Mouse (Mus musculus) erythroblast, adult 5-6 weeks (primary cell): ENCODE data around the gene Nfkbia. TPM values are rescaled to one million over a fixed set of nuclear protein-coding genes. Genes with fewer than 3 reads are reported as not detected.

Source experiments
- ATAC-seq: replicated peaks from 2 replicates; pipeline ENCODE4 v1.8.0; 2016; ENCODE audit warnings: moderate number of reproducible peaks, mild to moderate bottlenecking, moderate TSS enrichment, inconsistent platforms; ENCODE audit not compliant: poor library complexity, low FRiP score, severe bottlenecking
- total RNA-seq, 2 experiments: library from RNA; stranded (forward) in 1 of 2; stranded (reverse) in 1 of 2; fragments of 150-400 nt in 1 of 2; fragments of 200-764, 138-1000 nt in 1 of 2; gene quantifications; 2 replicates each; pipeline versions ENCODE4 v1.2.3 to v1.2.4; 2015 to 2017; ENCODE audit warnings: low replicate concordance in 2 of 2

Gene Nfkbia
- total RNA-seq, 2 experiments from 2014 or later = 14.8 to 20.5 TPM

DNA sequence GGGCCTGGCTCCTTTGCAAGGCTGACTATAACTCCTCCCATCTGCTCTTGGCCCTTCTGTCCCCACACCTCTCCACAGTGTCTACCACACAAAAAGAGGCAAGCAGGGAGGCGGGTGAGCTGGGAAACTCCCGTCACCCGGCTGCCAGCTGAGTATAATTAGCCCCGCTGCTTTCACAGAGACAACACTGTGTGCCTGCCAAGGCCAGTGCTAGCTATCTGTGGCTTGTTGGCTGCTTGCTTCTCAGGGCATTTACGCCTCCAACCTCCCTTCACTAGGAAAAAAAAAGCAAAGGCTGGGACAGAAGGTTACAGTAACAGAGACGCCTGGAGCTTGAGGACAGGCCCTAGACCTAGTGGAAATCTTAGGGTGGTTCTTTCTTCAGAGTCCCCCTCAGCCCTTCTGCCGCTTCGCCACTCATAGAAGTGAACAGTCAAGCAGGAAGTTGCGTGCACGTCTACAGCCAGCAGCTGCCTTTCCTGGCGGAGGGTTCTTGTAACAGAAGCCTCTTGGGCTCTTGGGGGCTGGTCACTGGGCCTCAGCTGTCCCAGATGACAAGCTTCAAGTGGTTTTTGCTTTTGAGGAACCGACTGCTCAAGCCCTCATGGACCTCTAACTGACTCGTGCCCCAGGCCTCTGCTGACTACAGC, 45.6 kb downstream of the Nfkbia start:
- ATAC-seq = no peak

DNA sequence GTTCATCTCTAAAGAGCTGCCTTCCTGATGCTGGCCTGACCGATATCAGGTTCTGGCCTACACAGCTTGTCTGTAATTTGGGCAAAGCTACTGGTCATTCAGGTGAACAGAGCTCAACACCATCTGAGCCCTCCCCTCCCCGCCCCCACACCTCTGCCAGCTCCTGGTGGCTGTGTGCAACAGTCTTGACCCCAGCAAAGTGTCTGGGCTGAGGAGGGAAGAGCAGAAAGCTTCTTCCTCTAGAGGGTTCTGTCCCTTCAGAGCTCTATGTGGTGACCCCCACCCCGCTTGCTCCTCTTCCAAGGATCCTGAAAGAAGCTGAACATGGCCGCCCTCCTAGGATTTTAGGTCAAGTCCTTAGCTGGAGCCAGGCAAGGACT, 46.1 kb downstream of the Nfkbia start:
- ATAC-seq = no peak

DNA sequence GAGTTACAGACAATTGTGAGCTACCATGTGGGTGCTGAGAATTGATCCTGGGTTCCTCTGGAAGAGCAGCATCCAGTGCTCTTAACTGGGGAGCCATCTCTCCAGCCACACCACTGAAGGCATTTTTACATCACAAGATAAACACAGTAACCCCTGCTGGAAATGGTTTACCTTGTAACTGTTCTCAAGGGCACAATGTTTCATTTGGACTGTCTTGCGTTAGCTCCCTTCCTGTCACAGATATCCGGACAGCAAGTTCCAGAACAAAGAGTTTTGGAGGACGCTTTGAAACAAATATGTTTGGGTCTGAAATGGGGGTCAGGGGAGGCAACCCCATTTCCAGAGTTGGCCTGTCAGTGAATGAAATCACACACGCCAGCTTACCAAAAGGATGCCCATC, 46.9 kb downstream of the Nfkbia start:
- no peak for ATAC-seq

DNA sequence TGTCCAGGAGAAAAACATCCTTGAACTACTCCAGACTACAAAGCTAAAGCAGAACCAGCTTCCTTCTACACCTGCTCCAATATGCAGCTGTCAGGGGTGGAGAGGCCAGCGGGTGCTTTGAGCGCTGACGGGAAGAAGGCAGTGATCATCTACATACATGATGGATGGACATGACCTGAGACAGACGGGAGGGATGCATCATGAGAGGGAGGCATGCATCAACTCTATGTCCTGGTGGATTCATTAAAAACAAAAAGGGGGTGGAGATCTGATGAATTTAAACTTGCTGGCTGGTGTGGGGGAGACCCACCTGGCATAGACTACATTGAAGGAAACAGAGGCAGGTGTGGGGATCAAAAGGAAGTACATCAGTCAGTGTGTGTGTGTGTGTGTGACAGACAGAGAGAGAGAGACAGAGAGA, 48.4 kb downstream of the Nfkbia start:
- no peak for ATAC-seq

DNA sequence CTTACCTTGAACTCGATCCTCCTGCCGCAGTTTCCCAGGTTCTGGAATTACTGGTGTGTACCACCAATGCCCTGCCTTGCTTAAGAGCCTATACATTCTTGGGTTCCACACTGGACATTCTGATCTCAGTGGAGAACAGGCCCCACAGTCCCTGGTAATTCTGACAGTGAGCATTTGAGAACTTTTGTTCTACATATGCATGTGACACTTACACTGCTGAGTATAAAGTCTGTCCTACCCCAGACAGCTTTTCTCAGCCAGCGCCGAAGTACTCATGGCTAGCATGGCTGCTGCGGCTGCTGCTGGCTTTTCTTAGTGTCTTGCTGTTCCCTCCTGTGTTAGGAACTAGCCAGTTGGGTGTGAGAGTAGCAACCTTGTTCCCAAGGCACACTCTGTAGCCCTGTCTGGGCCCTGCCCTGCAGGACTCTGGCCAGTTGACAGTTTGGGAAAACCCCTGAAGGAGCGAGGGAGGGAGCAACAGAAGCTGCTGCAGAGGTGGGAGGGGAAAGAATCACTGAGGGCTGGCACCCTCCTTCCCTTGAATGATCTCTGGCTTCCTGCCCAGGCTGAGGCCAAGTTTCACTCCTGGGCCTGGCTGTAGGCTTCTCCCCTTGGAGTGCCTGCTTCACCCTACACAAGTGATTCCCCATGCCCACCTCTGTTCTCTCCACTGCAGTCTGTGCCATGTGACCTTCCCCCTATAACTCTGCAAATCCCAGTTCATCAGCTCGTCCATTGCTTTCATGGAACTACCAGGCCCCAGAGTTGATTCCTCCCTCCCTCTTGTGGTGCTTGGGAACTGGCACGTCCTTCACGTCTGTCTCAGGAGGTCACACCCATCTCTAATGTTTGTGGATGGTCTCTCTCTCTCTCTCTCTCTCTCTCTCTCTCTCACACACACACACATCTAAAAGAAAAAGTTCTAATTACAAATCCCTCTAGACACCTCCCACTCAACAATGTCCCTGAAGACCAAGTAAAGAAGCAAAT, 49.3 kb downstream of the Nfkbia start:
- ATAC-seq = no peak

DNA sequence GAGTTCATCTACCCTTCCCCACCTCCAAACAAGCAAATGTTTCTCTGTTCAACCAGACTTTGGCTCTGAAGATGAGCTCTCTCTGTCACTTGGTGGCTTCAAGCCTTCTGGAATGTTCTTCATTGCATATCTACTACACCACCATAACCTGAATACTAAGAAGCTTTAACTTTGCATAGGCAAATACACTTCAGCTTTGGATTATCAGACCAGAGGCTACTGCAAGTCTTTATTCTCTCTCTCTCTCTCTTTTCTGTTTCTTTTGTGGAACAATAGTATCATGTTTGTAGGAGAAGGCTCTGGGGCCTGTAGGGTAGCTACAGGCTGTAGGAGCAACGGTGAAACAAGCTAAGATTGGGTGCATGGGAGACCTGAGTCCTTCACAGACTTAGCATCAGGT, 50.2 kb downstream of the Nfkbia start:
- ATAC-seq = no peak

DNA sequence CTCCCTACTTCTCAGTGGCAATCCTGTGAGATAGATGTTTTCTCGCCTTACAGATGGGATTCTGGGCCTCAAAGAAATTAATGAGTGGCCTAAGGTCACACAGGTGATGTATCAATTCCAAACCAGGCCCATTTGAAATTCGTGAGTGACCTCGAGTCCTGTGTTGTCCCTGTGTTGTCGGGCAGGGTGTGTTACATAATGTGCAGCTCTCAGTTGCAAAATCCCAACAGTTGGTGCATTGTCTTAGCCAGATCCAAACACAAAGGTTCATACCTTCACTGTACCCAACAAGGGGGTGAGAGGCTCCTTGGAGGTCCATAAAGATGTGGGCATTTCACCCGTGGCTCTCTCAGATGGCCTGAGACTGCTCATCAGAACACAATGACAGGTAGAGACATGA, 52.0 kb downstream of the Nfkbia start:
- ATAC-seq = no peak

Other genes with a start within 250 kb of the Nfkbia start
- gene 1110008L16Rik, start 193.1 kb downstream of the Nfkbia start, total RNA-seq (2015; ENCODE audit: low replicate concordance) = 11.9 and 13.8 TPM in 2 replicates
- gene 1110008L16Rik, start 193.1 kb downstream of the Nfkbia start, total RNA-seq (2017; ENCODE audit: low replicate concordance) = 4.0 and 7.2 TPM in 2 replicates
- gene Ppp2r3c, start 189.6 kb downstream of the Nfkbia start, total RNA-seq (2015; ENCODE audit: low replicate concordance) = 6.7 and 13.3 TPM in 2 replicates
- gene Ppp2r3c, start 189.6 kb downstream of the Nfkbia start, total RNA-seq (2017; ENCODE audit: low replicate concordance) = 7.4 and 9.6 TPM in 2 replicates
- gene Psma6, start 108.4 kb downstream of the Nfkbia start, total RNA-seq (2015; ENCODE audit: low replicate concordance) = 66.3 and 98.4 TPM in 2 replicates
- 99.5 and 111 TPM in 2 replicates for gene Psma6, start 108.4 kb downstream of the Nfkbia start, total RNA-seq (2017; ENCODE audit: low replicate concordance)
- not detected in 2 replicates for gene Aldoart2, start 72.6 kb upstream of the Nfkbia start, total RNA-seq (2015; ENCODE audit: low replicate concordance)
- gene Aldoart2, start 72.6 kb upstream of the Nfkbia start, total RNA-seq (2017; ENCODE audit: low replicate concordance) = not detected in 2 replicates
- gene Insm2, start 106.8 kb upstream of the Nfkbia start, total RNA-seq (2015; ENCODE audit: low replicate concordance) = not detected in 2 replicates
- gene Insm2, start 106.8 kb upstream of the Nfkbia start, total RNA-seq (2017; ENCODE audit: low replicate concordance) = not detected in 2 replicates